Mouse (Mus musculus) kidney, postnatal 4 days (tissue): ENCODE results near the gene Scarf2.

Experiments used
- DNase-seq, 2 experiments: peaks; one replicate each; pipeline ENCODE4 v3.0.0; 2021; ENCODE audit warnings: mixed read lengths in 2 of 2

The Scarf2 gene

DNA sequence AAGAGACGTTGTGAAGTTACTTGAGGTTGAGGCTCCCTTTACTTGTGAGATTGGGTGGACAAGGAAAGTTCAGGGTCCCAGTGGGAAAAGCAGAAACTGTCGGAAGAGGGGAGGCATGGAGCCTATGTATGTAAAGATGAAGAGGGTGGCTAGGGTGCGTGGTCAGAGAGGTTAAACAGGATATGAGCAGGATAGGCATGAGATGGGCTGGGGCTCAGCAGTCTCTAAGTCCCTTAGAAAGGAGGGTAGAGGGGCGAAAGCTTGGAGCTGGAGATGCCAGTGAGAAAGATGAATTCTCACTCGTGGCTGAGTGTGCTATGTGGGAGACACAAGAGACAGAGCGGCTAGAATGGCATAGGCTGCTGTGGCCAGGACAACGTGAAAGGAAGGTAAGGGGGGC is 35.7 kb downstream of the Scarf2 start, which contains the start of gene B830017H08Rik:
Gene B830017H08Rik (plus strand): TSS at position 301 of the 400 bp plus-strand sequence.
- no peak for DNase-seq

DNA sequence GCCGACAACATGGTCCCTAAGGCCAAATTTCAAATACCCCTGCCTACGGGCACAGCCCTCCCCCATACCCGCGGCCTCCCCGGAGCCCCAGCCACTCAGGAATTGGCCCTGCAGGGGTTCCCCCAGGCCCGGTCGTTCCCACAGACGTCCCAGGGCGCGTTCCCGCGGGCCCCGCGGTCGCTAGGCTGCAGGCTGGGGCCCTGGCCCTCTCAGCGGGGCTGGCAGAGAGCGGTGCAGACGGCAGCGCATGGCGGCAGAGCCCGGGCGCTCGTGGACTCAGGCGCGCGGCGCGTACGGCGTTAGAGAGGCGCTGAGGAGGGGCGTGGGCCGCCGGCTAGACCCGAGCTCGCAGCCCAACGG is 36.2 kb downstream of the Scarf2 start:
- DNase-seq: peak; percentile 40 to 49

DNA sequence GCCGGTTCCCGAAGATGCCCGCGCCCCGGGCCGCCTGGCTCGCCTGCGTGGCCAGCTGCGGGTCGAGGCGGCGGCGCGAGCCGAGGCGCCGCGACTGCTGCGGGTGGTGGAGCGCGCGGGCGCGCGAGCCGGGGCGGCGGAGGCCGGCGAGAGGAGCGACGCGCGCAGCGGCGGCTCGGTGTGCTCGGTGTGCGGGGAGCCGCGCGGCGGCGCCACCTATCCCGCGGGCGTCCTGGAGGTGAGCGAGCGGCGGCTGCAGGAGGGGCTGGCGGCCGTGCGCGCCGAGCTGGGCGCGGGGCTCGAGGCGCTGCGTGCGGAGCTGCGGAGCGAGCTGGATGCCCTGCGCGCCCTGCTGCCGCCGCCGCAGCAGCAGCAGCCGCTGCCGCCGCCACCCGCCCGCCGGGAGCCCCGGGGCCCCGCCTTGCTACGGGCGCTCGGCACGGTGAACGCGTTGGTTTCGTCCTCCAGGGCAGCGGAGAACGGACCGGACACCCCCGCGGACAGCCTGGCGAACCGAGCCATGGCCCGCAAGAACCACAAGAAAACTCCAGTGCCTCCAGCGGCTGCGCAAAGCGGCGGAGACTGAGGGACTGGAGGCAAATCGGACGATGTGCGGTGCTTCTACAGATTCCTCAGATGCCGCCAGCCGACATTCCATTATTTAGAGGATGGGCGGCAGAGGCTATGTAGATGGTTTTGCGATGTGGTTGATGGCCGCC is 36.8 kb downstream of the Scarf2 start:
- peak; percentile 58 to 66 for DNase-seq

DNA sequence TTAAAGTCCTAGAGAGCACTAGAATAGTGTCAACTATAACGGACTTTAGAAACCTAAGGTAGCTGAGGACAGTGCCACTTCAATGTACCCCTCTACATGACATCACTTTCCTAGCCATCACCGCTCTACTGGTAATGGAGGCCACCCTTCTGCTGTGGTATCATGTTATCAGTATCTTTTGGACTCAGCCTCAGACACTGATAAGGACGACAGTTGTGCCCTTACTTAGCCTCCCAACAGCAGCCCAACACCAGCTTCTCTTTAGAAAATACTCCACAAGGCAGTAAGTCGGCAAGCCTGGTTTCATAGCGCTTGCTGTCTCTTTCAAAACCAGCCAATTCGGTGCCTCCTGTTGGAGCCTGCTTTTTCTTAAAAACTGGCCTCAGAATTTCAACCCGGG is 37.5 kb downstream of the Scarf2 start:
- DNase-seq: no peak

DNA sequence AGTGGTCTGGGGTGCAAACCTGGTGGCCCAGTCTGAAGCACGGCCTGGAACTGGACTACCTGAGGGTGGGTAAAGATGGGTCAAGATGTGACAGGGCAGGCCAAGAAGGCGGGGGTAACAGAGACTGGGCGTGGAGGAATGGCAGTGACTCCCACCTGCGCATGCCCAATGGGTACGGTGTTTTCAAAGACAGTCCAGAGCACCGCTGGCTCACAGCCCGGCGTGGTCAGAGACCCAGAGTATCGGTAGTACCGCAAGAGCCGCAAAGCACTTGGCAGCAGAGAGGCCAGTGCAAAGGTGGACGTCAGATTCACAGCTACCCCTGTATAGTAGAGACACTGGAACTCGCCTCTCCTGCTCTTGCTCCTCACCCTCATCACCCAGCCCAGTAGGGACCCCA is 38.4 kb downstream of the Scarf2 start:
- peak in 1 of 2 experiments; percentile 40 for DNase-seq

DNA sequence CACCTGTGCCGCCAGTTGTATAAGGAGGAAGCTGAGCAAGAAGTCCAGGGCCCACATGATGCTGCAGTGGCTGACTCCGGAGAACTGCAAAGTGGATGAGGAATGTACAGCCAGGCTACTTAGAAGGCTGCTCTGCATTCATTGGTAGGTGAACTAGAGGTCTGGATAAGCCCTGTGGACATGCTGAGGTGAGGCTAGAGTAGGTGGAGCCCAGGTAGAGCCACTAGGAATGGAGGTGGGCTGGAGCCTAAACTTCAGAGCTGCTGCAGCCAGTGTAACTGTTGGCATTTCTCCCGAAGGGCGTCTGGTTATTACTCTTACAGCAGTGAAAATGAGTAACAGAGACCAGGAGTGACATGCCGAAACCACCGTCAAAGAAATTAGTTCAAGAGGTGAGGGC is 41.0 kb downstream of the Scarf2 start, which contains the start of gene Car15:
Gene Car15 (minus strand): TSS at position 314 of the 400 bp plus-strand sequence.
- peak in 1 of 2 experiments; percentile 37 for DNase-seq

DNA sequence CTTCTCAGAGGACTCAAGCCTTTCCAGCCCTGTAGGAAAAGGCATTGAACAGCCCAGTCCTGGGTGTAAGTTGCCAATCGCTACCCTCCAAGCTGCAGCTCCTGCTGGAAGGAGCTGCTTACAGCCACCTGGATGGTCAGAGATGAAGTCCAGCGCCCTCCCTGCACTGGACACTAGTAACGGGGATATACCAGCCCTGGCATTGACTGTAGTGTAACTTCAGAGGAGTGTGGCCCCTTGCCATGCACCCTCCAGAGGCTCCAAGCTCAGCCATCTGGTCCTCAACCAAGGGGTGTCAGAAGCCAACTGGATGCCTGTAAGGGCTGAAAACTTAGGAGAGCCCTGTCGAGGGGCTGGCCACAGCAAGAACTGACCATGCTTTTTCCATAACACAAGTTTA is 42.9 kb downstream of the Scarf2 start:
- no peak for DNase-seq

DNA sequence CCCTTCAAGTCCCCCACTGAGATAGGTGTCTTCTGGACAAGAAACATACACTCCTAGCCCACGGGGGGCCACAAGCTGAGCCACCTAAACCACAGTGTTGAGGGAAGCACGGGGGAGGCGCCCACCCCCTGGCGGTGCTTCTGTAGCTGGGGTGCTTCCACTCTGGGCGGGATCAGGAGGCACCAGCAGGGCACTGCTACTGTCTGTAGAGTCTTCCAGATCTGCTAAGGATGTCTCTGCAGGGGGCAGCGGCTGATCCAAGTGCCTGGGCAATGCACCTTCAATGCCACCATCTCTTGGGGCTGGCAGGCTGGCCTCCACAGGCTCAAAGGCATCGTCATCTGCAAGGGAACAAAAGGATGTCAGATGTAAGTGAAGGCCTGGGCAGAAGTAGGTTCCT is 45.4 kb downstream of the Scarf2 start:
- no peak for DNase-seq

DNA sequence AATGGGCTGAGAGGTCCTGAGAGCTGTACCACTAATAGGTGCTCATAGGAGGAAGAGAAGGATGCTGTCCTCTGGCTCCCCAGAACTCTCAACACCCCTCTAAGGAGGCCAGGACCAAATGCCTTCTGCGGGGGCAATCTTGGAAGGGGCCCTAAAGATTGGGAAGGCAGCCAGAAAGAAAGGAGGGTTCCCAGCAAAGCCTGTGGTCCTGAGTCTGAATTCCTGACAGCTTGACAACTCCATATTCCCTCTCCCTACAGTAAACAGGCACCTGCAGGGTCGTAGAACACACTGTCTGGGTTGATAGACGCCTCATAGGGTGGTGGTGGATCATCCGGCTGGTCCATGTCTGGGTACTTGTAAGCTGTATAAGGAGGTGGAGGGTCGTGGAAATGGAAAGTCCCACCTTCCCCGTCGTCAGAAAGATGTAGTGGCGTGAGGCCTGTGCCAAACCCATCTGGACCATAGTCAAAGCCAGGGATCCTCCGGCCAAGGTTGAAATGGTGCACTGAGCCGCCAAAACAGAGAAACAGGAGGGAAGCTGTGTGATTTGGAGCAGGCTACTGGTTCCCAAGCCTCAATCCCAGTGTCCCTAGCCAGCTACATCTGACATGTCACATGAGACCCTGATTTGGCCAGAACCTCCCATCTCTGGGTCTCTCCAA is 46.8 kb downstream of the Scarf2 start:
- DNase-seq: no peak

DNA sequence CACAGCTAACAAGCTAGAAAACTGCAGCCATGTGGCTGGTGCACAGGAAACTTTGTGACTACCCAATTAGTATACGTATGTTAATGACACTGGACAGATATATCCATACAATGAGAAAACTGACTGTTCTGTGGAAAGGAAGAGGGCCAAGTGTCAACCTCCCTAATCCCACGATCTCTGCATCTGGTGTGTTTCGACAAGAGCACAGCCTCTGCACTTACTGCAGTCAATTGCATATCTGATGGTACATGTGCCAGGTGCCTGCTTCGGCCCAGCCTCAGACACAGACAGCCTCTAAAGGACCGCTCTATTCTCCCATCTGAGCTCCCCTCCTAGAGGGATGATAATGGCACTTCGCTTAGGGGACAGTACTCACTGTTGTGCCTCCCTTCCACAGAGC is 51.3 kb downstream of the Scarf2 start:
- DNase-seq: no peak

DNA sequence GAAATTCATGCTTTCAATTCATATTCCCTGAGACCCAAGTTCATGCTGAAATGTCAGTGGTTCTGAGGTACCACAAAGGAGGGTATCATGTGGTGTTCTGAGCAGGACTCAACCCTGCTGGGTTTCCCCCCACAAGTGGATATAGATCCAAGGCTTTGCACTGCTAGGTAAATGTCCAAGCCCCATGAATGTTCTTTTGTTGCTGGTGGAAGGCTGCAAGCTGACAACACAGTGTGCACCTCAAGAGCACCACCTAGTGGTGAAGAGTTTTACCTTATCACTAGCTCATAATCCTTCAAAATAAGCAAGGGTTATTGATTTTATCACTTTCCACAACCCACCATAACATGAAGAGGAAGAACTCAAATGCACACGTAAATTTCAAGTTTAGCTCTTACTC is 51.8 kb downstream of the Scarf2 start:
- peak; percentile 37 to 50 for DNase-seq

DNA sequence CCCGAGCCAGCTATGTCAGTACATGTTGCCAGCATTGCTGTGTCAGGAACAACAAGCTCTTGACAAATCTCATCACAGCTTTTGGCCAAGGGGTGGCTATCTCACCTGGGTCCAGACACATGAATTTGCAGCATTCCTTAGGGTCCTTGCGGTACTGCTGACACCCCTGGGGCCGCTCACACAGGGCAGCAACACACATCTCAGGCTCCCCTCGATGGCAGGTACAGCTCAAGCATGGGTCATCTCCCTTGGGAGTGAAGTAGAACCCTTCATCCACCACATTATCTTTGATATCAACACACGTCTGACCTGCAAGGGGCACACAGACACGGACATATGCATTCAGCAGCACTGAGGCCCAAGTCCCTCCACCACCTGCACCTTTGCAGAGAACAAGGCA is 52.4 kb downstream of the Scarf2 start:
- no peak for DNase-seq

DNA sequence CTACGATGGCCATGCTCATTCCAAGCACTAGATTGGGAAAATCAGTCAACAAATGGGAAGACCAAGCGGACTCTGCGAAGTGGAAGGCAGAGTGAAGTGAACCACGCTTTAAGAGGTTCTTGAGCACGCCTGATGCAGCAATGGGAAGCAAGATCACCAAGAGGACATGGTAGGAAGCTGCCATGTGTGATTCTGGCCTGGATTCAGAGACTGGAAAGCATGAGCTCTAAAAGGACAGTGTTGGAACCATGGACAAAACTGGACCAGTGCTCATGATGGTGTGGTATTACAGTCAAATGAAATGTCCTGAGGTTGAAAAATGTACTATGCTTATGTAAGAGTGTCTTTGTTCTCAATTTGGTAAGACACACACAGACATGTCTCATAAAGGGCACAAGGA is 54.2 kb downstream of the Scarf2 start:
- no peak for DNase-seq

DNA sequence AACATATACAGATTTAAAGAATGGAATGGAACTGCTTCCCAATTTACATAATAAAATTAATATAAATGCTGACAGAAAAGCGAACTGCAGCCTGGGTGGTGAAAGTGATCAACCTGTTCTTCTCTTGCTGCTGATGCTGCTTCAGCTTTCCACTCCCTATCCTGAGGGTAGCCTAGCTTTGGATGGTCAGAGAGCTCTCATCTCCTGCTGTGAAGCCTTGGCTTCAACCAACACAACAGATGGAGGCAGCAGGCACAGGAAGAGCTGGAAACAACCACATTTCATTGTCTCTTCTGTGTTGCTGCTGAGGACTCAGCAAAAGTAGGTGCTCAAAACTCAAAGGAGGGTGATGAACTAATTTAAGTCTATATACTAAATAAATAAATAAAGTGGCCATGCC is 54.8 kb downstream of the Scarf2 start:
- DNase-seq: no peak

DNA sequence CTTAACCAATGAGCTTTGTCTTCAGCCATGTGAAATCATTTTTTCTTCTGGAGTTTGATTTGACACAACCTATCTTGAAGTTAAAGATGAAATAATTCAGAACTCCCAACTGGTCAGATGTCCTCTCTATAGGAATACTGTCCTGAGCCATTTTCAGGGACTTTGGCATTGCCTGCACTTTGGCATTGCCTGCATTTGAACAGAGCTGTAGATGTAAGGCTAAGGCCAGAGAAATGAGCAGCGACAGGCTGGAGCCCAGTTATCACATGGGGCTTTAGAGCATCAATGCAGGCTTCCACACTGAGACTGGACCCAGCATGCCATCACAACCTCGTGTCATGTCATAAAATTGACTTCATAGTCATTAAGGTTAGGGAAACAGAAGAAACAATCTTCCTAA is 56.2 kb downstream of the Scarf2 start:
- no peak for DNase-seq

DNA sequence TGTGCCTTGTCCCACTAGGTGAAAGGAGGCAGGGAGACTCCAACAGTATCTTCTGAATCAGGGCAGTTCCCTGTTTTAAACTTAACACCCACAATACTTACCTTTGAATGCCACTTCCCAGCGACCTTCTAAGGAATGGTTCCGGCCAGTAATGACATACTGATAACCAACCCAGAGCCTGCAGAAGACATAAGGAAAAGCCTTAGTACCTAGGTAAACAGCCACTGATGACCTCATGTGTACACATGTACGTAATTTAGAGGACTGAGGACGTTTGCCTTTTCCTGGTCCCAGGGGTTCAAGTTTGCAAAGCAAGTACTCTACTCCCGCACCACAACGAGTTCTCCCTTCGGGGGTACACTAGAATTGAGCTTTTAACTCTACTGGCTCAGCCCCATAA is 60.1 kb downstream of the Scarf2 start:
- no peak for DNase-seq
